Mouse (Mus musculus) myocyte (in vitro differentiated cells): ENCODE results near the gene C1qtnf5. TPM values are rescaled to one million over a fixed set of nuclear protein-coding genes. Genes with fewer than 3 reads are reported as not detected.
A peak's percentile ranks its signal among the peaks of the same experiment; 100 is the strongest.

Source experiments
- H3K27me3 ChIP-seq: one replicate; pipeline ENCODE4 v1.6.1; 2011; ENCODE audit not compliant: control insufficient read depth, insufficient read depth, insufficient read length
- H3K36me3 ChIP-seq: one replicate; pipeline ENCODE4 v1.6.1; 2011; ENCODE audit not compliant: control insufficient read depth, insufficient read depth
- H3K4me2 ChIP-seq: one replicate; pipeline ENCODE4 v1.6.1; 2011; ENCODE audit warnings: low read depth, control low read depth
- H3K4me3 ChIP-seq: one replicate; pipeline ENCODE4 v1.5.1; 2011; ENCODE audit warnings: mild to moderate bottlenecking, control low read depth, moderate library complexity
- H3K79me2 ChIP-seq: one replicate; pipeline ENCODE4 v1.6.1; 2011; ENCODE audit not compliant: control insufficient read depth, insufficient read depth
- H3ac ChIP-seq: one replicate; pipeline ENCODE4 v1.6.1; 2011; ENCODE audit not compliant: control insufficient read depth, insufficient read length
- CEBPB ChIP-seq: IDR thresholded peaks from 2 replicates; pipeline ENCODE4 v1.6.1; 2011; ENCODE audit warnings: mild to moderate bottlenecking, moderate library complexity; ENCODE audit not compliant: poor library complexity, insufficient read depth, severe bottlenecking
- E2F4 ChIP-seq: IDR thresholded peaks from one replicate; pipeline ENCODE4 v1.6.1; 2011; ENCODE audit warnings: mild to moderate bottlenecking, control low read depth, moderate library complexity; ENCODE audit not compliant: insufficient read depth
- MAX ChIP-seq: IDR thresholded peaks from one replicate; pipeline ENCODE4 v1.6.1; 2011; ENCODE audit warnings: low read depth, mild to moderate bottlenecking, control low read depth
- MYOD1 ChIP-seq, 3 experiments: IDR thresholded peaks; one replicate each; pipeline ENCODE4 v1.6.1; 2011; ENCODE audit warnings: control low read depth in 2 of 3, low read depth in 2 of 3, mild to moderate bottlenecking in 2 of 3, moderate library complexity in 1 of 3; ENCODE audit not compliant: insufficient read length in 2 of 3, control insufficient read depth in 1 of 3
- MYOG ChIP-seq, 3 experiments: IDR thresholded peaks; one replicate each; pipeline ENCODE4 v1.6.1; 2011; ENCODE audit warnings: control low read depth in 2 of 3, low read depth in 2 of 3, mild to moderate bottlenecking in 2 of 3; ENCODE audit not compliant: insufficient read length in 2 of 3, control insufficient read depth in 1 of 3, insufficient read depth in 1 of 3
- POLR2A ChIP-seq: IDR thresholded peaks from one replicate; pipeline ENCODE4 v1.6.1; 2011; ENCODE audit warnings: low read depth, mild to moderate bottlenecking, control low read depth, moderate library complexity; ENCODE audit not compliant: insufficient read length
- POLR2AphosphoS2 ChIP-seq: IDR thresholded peaks from one replicate; pipeline ENCODE4 v1.6.1; 2011; ENCODE audit warnings: low read depth, control low read depth; ENCODE audit not compliant: insufficient read length
- REST ChIP-seq: IDR thresholded peaks from one replicate; pipeline ENCODE4 v1.6.1; 2011; ENCODE audit warnings: mild to moderate bottlenecking, control low read depth, moderate library complexity; ENCODE audit not compliant: insufficient read depth, insufficient read length
- SRF ChIP-seq: IDR thresholded peaks from one replicate; pipeline ENCODE4 v1.6.1; 2011; ENCODE audit warnings: low read depth; ENCODE audit not compliant: control insufficient read depth, insufficient read length
- TCF12 ChIP-seq: IDR thresholded peaks from one replicate; pipeline ENCODE4 v1.6.1; 2011; ENCODE audit warnings: mild to moderate bottlenecking, control low read depth; ENCODE audit not compliant: poor library complexity, insufficient read depth, severe bottlenecking
- TCF3 ChIP-seq: IDR thresholded peaks from one replicate; pipeline ENCODE4 v1.6.1; 2011; ENCODE audit warnings: low read depth, control low read depth; ENCODE audit not compliant: insufficient read length
- USF1 ChIP-seq: IDR thresholded peaks from one replicate; pipeline ENCODE4 v1.6.1; 2011; ENCODE audit warnings: low read depth, mild to moderate bottlenecking, control low read depth, moderate library complexity
- polyA plus RNA-seq: library from polyadenylated mRNA; unstranded; fragments of >200 nt; fragmentation: generic; extraction: Trizol; gene quantifications from one replicate; pipeline ENCODE4 v1.2.1, GENCODE M21; 2012; ENCODE audit warnings: missing spikeins

The C1qtnf5 gene
- polyA plus RNA-seq, 1 experiment = 0.61 TPM

DNA sequence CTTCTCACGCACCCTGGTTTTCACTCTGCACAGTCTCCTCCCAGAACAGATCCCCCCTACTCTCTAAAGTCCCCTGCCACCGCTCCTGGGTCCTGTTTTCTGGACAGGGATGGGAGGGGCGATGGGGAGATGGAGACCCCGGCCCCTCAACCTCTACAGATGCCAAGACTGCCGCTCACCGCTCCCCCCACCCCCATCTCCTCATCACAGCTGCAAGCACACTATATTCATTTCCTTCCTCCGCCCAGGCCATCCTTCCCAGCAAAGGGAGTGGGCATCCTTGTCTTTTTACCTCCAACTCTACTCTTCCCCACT, 24.2 kb downstream of the C1qtnf5 start:
- no peaks in the 10 kb centered on the region for H3K27me3 ChIP-seq
- TF ChIP-seq TCF12 (no peak), E2F4 (no peak), CEBPB (no peak), TCF3 (no peak), POLR2AphosphoS2 (no peak), MAX (no peak), SRF (no peak), MYOD1 (IDR thresholded peaks at IDR 0.05; ENCODE audit: control insufficient read depth in 1 of 3, insufficient read length in 2 of 3, low read depth in 2 of 3) (no peak), MYOG (IDR thresholded peaks at IDR 0.05; ENCODE audit: control insufficient read depth in 1 of 3, insufficient read depth in 1 of 3, insufficient read length in 2 of 3, low read depth in 2 of 3) (no peak), POLR2A (no peak), REST (no peak), USF1 (no peak)
- H3K4me2 ChIP-seq = no peak overlapping the region
- no peaks in the 10 kb centered on the region for H3K36me3 ChIP-seq
- H3ac ChIP-seq = no peak overlapping the region
- no peak overlapping the region for H3K4me3 ChIP-seq
- H3K79me2 ChIP-seq = no peaks in the 10 kb centered on the region

DNA sequence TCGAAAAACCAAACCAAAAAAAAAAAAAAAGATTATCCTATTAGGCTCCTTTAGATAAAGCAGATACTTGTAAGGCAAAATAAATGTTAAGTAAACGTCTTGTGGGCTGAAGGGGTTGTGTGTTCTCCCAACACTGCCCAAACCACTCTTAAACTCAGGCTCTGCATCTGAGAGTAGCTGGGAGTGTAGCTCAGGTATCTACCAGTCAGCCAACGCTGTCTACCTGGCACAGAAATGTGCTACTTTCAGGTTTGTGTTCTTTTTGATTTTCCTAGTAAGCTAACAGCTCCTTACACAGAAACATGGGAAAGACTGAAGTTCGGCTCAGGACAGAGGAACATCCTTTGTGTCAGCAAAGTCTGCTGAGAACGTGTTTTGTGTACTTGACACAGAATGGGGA, 25.2 kb downstream of the C1qtnf5 start:
- Histone ChIP-seq H3ac (no peak overlapping the region), H3K4me3 (no peak overlapping the region), H3K27me3 (no peaks in the 10 kb centered on the region), H3K79me2 (no peaks in the 10 kb centered on the region), H3K4me2 (no peak overlapping the region), H3K36me3 (no peaks in the 10 kb centered on the region)
- TF ChIP-seq USF1 (no peak), MAX (no peak), REST (no peak), TCF3 (no peak), SRF (no peak), TCF12 (no peak), CEBPB (no peak)

DNA sequence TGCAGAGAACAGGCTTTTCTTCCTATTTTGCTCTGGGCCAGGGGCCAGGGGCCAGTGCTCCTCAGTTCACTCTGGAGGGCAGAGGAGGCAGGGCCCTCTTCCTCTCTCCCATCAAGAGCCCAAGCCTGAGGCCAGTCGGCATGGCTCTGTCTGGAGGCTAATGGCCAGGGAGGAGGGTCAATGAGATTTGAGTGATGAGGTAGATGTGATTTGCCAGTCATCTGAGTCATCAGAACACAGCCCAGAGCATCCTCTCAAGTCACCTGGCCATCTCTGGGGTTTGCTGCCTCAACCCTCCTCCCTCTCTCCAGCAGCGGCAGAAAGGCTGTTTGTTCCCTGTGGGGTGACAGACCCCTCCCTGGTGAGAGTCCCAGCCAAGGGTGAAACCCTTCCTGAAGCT, 26.2 kb downstream of the C1qtnf5 start:
- TF ChIP-seq POLR2A (no peak), MYOG (IDR thresholded peaks at IDR 0.05; ENCODE audit: control insufficient read depth in 1 of 3, insufficient read depth in 1 of 3, insufficient read length in 2 of 3, low read depth in 2 of 3) (no peak), CEBPB (no peak)
- H3K27me3 ChIP-seq = no peaks in the 10 kb centered on the region

DNA sequence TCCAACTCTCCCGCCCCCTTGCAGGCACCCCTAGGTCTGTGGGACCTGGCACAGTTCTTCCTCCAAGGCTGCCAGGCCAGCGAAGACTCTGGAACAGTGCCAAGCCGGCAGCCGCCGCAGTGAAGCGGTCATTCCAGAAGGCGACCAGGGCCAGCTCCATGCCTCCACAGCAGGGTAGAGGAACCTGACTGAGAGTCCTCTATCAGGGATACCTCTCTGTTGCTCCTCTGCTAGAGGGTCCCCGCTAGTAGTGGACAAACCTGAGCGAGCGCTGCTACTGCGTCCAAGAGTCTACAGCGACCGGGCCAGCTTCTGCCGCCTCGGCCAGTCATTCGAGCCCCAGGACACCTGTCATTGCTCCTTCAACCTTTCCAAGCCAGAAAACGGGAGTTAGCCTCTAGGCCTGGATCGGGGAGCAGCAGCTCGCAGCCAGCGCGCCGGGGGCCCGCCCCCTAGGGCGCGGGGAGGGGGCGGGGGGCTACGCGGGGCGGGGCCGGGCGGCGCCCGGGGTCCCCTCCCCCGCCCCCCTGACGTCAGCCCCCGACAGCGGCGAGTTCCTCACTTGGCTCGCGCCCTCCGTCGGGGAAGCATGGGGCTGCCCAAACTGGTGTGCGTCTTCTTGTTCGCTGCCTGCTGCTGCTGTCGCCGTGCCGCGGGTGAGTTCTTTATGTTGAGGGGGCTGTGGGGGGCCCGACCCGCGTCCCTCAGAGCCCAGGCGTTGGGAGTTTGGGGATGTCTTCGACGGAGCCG, 27.2 kb downstream of the C1qtnf5 start, which contains the start of gene Mcam:
Gene Mcam, plus strand, starts transcription at position 369 of the 750 bp plus-strand sequence.
- peak within 1 kb of the TSS; percentile 94 for H3K4me2 ChIP-seq
- H3K27me3 ChIP-seq = no peaks in the 10 kb centered on the region
- H3K36me3 ChIP-seq = no peaks in the 10 kb centered on the region
- peak within 1 kb of the TSS; percentile 1 for H3ac ChIP-seq
- TF ChIP-seq POLR2A (peak; percentile 59), CEBPB (no peak), TCF3 (no peak), POLR2AphosphoS2 (peak; percentile 27), SRF (no peak), MYOG (IDR thresholded peaks at IDR 0.05; ENCODE audit: control insufficient read depth in 1 of 3, insufficient read depth in 1 of 3, insufficient read length in 2 of 3, low read depth in 2 of 3) (peak in 1 of 3 experiments; percentile 3), MYOD1 (IDR thresholded peaks at IDR 0.05; ENCODE audit: control insufficient read depth in 1 of 3, insufficient read length in 2 of 3, low read depth in 2 of 3) (peak in 2 of 3 experiments; percentile 20 to 57)
- H3K79me2 ChIP-seq = no peaks in the 10 kb centered on the region
- H3K4me3 ChIP-seq = peak within 1 kb of the TSS; percentile 24

More for the DNA sequence above, 26.2 kb downstream of the C1qtnf5 start:
- Histone ChIP-seq H3K79me2 (no peaks in the 10 kb centered on the region), H3K4me2 (no peak overlapping the region), H3ac (no peak overlapping the region), H3K4me3 (no peak overlapping the region), H3K36me3 (no peaks in the 10 kb centered on the region)

DNA sequence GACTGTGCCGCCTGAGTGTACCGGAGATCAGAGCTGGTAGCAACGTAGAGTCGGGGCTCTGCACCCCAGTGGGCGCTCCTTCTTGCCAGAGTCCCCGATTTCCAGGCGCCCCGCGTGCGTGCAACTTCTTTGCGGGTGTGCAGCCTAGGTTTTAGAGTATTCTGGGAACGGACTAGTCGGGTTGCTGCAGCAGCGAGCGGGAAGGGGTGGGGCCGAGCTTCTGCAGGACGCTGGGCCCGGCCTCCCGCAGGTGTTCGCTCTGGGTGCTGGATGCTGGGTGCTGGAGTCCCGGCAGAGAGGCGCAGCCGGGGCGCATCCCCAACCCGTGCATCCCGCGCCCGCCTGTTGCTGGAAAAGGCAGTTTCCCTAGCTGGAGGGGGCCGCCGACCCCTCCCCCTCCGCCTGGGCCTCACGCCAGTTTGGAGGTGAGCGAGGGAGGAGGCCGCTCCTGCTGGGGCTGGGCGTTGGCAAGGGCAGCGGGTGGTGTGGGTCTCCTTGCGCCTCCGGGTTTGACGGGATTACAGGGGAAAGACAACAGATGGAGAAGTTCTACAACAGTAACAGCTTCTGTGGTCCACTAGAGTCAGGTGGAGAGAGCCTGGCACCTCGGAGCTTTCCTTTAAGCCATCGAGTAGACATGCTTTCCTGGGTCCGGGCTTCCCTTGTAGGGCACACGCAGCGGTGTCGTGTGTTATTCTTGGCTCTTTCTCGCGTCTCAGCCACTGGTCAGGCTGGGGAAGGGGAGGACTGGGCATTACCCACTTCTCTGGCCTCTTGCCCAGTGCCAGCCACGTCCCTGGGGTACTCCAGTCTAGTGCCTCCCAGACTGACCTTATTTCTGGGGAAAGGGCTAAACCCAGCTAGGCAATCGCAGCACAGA, 28.0 kb downstream of the C1qtnf5 start:
- Histone ChIP-seq H3ac (peak overlapping the region; percentile 1), H3K79me2 (no peaks in the 10 kb centered on the region), H3K4me3 (peak overlapping the region; percentile 24), H3K4me2 (peak overlapping the region; percentile 94), H3K36me3 (no peaks in the 10 kb centered on the region), H3K27me3 (no peaks in the 10 kb centered on the region)
- TF ChIP-seq MYOG (IDR thresholded peaks at IDR 0.05; ENCODE audit: control insufficient read depth in 1 of 3, insufficient read depth in 1 of 3, insufficient read length in 2 of 3, low read depth in 2 of 3) (no peak), TCF3 (no peak), REST (no peak), POLR2A (no peak), POLR2AphosphoS2 (no peak), USF1 (no peak), MAX (no peak), MYOD1 (IDR thresholded peaks at IDR 0.05; ENCODE audit: control insufficient read depth in 1 of 3, insufficient read length in 2 of 3, low read depth in 2 of 3) (no peak), SRF (no peak), CEBPB (no peak), E2F4 (no peak), TCF12 (no peak)
